11 mouse cellular contexts compared by ENCODE assay signal in the genomic region with DNA sequence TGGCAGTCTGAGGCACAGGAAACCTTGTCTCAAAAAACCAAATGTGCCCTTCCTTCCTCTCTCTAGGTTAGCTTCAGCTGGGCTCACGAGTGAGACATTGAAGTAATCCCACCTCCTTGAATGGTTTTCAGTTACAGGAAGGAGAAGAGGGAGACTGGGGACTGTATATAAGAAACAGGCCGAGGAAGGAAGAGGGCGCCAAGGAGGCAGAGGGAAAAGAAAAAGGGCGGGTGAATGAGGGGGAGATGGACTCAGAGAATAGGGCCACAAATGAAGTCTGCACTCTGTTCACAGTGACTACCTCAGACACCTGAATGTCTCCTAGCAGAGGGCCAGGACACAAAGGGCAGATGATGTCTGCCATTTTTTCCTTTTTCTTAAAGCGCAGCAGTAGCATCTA.
DNase-seq lines count a peak whose midpoint lies in the region; ATAC-seq and TF ChIP-seq lines count a peak whose summit lies in the region.
"Had no signal": no experiment of that assay in that cellular context is flagged by ENCODE, and none has a peak within 500 bp of the region (broad histone marks: within the 10 kb centered on the region; RNA-seq: fewer than 3 reads in every experiment).

No protein-coding gene starts in this region.

- no peak for TF ChIP-seq POLR2A in thymus, adult 2 months (IDR thresholded peaks at IDR 0.05; ENCODE audit: control insufficient read depth, extremely low read depth, insufficient read depth, low read length, poor library complexity)

- no peak for TF ChIP-seq EP300 in liver, postnatal 0 days (IDR thresholded peaks at IDR 0.05; ENCODE audit: low read depth)

- H3K27me3 ChIP-seq in thymus, adult 2 months (ENCODE audit: control insufficient read depth, insufficient read depth, low read length), result no peaks in the 10 kb centered on the region
- no peaks in the 10 kb centered on the region for H3K27me3 ChIP-seq in forebrain, embryonic 16.5 days (replicated peaks; ENCODE audit: control insufficient read depth, insufficient read depth, low read length)
- no peaks in the 10 kb centered on the region for H3K27me3 ChIP-seq in limb, embryonic 13.5 days
- H3K27me3 ChIP-seq in liver, postnatal 0 days (ENCODE audit: insufficient read depth, low read length), result no peaks in the 10 kb centered on the region

- no peaks in the 10 kb centered on the region for H3K36me3 ChIP-seq in thymus, adult 2 months (ENCODE audit: control insufficient read depth, insufficient read depth, low read length)
- H3K36me3 ChIP-seq in forebrain, embryonic 16.5 days (ENCODE audit: control insufficient read depth, insufficient read depth), result no peaks in the 10 kb centered on the region
- peaks cover 5% of the 10 kb centered on the region; the same call in 1 of the 2 replicates for H3K36me3 ChIP-seq in limb, embryonic 13.5 days
- H3K36me3 ChIP-seq in liver, postnatal 0 days (replicated peaks; ENCODE audit: insufficient read depth, low read length), result no peaks in the 10 kb centered on the region
- H3K36me3 ChIP-seq: G1E had no signal

- no peak for TF ChIP-seq CTCF in thymus, adult 2 months (IDR thresholded peaks at IDR 0.05; ENCODE audit: borderline replicate concordance, control insufficient read depth, extremely low read depth, insufficient read depth, low read length, poor library complexity)
- no peak for TF ChIP-seq CTCF in liver, postnatal 0 days (IDR thresholded peaks at IDR 0.05; ENCODE audit: low read depth)

- H3K4me1 ChIP-seq in thymus, adult 2 months (replicated peaks; ENCODE audit: control insufficient read depth, insufficient read depth, low read length), result peaks cover 21% of the 10 kb centered on the region
- peaks cover 35% of the 10 kb centered on the region for H3K4me1 ChIP-seq in forebrain, embryonic 16.5 days (replicated peaks; ENCODE audit: control insufficient read depth, insufficient read depth, low read length)
- peaks cover 24% of the 10 kb centered on the region for H3K4me1 ChIP-seq in limb, embryonic 13.5 days
- H3K4me1 ChIP-seq in liver, postnatal 0 days (ENCODE audit: insufficient read depth), result no peaks in the 10 kb centered on the region

- H3K9ac ChIP-seq in forebrain, embryonic 16.5 days (replicated peaks; ENCODE audit: low read depth, low read length), result peak overlapping the region; percentile 44; the same call in 1 of the 2 replicates
- H3K9ac ChIP-seq in limb, embryonic 13.5 days, result no peak overlapping the region
- no peak overlapping the region for H3K9ac ChIP-seq in liver, postnatal 0 days (replicated peaks)
- H3K9ac ChIP-seq: liver, embryonic 14.5 days had no signal

- peak; percentile 14; the same call in 1 of the 2 replicates for ATAC-seq in forebrain, embryonic 16.5 days
- no peak for ATAC-seq in limb, embryonic 13.5 days (ENCODE audit: low FRiP score, low read depth)
- no peak for ATAC-seq in liver, postnatal 0 days

- DNase-seq in thymus, adult 2 months, result no peak
- DNase-seq in thymus, postnatal 10 days (ENCODE audit: low spot score in 2 of 2), result no peak
- DNase-seq in gastrocnemius, adult 18-20 months (ENCODE audit: low spot score), result no peak
- no peak for DNase-seq in urinary bladder, postnatal 14 days (ENCODE audit: low spot score)
- DNase-seq in liver, postnatal 0 days, result no peak
- DNase-seq: adrenal gland, adult 2 months; cerebellum, adult 2 months had no signal

- H3K27ac ChIP-seq in thymus, adult 2 months (ENCODE audit: control insufficient read depth, insufficient read depth, low read length), result 0 out of 2 replicates have a peak overlapping the region, but pooled peaks have one; percentile 22
- peak overlapping the region; percentile 71 for H3K27ac ChIP-seq in forebrain, embryonic 16.5 days (ENCODE audit: low read length)
- peak overlapping the region; percentile 12; the same call in 1 of the 2 replicates for H3K27ac ChIP-seq in limb, embryonic 13.5 days
- no peak overlapping the region for H3K27ac ChIP-seq in liver, postnatal 0 days (ENCODE audit: low read depth)
- H3K27ac ChIP-seq: liver, embryonic 14.5 days had no signal

- WGBS in thymus, adult 2 months, result 43% methylated on average over 5 of the region's 5 CpGs
- 15% methylated on average over 5 of the region's 5 CpGs for WGBS in forebrain, embryonic 16.5 days
- 10% methylated on average over 5 of the region's 5 CpGs for WGBS in limb, embryonic 13.5 days
- 48% methylated on average over 5 of the region's 5 CpGs for WGBS in liver, postnatal 0 days (ENCODE audit: insufficient replicate concordance)

- H3K9me3 ChIP-seq in forebrain, embryonic 16.5 days (ENCODE audit: control insufficient read depth, low read length), result no peaks in the 10 kb centered on the region
- H3K9me3 ChIP-seq in limb, embryonic 13.5 days, result no peaks in the 10 kb centered on the region
- no peaks in the 10 kb centered on the region for H3K9me3 ChIP-seq in liver, postnatal 0 days (ENCODE audit: low read length)
- H3K9me3 ChIP-seq: G1E had no signal

- no peak overlapping the region for H3K4me3 ChIP-seq in thymus, adult 2 months (ENCODE audit: control insufficient read depth, insufficient read depth, low read length)
- H3K4me3 ChIP-seq in forebrain, embryonic 16.5 days (replicated peaks; ENCODE audit: low read length), result no peak overlapping the region
- no peak overlapping the region for H3K4me3 ChIP-seq in limb, embryonic 13.5 days
- H3K4me3 ChIP-seq in liver, postnatal 0 days (ENCODE audit: low read depth, low read length), result no peak overlapping the region

- H3K4me2 ChIP-seq in forebrain, embryonic 16.5 days (ENCODE audit: low read length), result no peak overlapping the region
- no peak overlapping the region for H3K4me2 ChIP-seq in limb, embryonic 13.5 days (replicated peaks)
- no peak overlapping the region for H3K4me2 ChIP-seq in liver, postnatal 0 days (ENCODE audit: low read depth, low read length)
